Mouse (Mus musculus) ovary, postnatal 14 days (tissue): Measurements from ENCODE around the gene Sncg.
"Not testable (repeated sequence)": the region's sequence is repeated elsewhere in the genome, so short reads cannot be mapped to it uniquely, and the experiment has no call there.

Experiments used
- DNase-seq: peaks from one replicate; pipeline ENCODE4 v3.0.0; 2022; ENCODE audit warnings: low spot score

Gene Sncg

DNA sequence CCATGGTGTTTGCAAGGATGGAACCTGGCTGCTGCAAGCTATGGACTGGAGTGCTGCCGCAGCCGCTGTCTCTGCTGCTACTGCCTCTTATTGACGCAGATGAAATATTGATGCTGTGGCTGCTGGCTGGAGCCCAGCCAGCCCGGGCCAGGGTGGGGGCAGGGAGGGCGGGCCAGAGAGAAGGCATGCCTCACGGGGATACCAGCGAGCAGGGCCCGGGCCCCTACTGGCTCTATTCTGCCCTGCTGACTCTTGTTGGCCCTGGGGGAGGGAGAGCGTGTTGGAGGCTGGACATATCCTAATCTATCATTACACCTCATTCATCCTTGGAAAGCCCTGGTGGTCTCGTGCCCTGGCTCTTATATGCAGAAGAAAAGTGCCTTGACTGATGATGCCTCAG, at the start of gene Sncg:
Gene Sncg (minus strand): TSS at position 213 of the 400 bp plus-strand sequence.
- no peak for DNase-seq

GRCm38 (mm10) chr14:34421078-34421477, 46.5 kb upstream of the Sncg start:
- DNase-seq: no peak

DNA sequence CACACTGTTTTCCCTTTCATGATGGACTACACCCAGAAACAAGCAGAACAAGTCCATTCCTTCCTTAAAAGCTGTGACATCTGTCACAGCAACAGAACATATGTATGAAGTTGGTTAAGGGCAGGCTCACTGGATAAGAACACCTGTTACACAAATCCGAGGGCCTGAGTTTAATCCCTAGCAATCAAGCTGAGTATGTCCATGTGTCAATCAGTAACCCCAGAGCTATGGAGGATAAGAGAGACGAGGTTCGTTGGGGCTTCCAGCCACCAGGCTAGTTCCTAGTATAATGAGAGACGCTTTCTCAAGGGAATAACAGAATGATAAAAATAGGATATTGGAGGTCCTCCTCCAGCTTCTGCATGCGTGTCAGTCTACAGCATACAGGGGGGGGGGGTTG, 42.9 kb upstream of the Sncg start:
- DNase-seq: no peak

GRCm38 (mm10) chr14:34416946-34417345, 42.4 kb upstream of the Sncg start:
- DNase-seq: not testable (repeated sequence)

- DNase-seq: no peak
Measured at GRCm38 (mm10) chr14:34412164-34412896, 37.7 kb upstream of the Sncg start.

DNA sequence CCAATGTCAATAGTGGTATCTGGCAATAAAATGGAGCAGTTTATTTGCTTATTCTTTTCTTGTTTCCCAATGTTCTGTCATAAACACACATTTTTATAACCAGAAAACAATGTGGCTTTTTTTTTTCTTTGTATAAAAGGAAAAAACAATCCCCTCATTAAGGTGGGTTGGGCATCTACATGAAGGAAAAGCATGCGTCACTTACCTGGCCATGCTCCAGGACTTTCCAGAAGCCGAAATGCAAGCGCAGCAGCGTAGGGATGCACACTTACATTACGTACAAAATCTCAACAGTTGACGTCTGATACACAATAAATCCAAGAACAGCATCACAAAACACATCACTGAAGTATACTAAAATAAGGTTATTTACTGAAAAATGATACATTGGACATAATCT, 36.1 kb upstream of the Sncg start:
- DNase-seq: no peak

GRCm38 (mm10) chr14:34403424-34403823, 28.8 kb upstream of the Sncg start:
- no peak for DNase-seq

- DNase-seq: no peak
Measured at GRCm38 (mm10) chr14:34402871-34403270, 28.3 kb upstream of the Sncg start.

GRCm38 (mm10) chr14:34401135-34401534, 26.5 kb upstream of the Sncg start:
- peak; percentile 77 for DNase-seq

DNA sequence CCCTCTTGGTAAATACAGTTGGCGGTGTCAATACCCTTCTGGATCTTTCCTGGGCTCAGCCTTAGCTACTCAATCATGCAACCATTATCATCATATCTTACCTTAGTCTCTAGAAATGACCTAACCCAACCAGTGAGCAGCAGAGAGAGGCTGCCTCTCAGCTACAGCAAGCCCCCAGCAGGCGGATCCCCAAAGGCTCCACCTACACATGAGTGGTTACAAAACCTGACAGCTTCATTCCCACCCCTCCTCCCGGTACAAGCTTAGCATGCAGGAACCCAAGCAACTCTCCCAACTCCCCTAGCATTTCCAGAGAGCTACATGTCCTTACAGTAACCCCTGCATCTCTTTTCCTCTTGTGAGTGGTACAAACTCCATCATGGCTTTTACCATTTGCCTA, 25.4 kb upstream of the Sncg start:
- no peak for DNase-seq

DNA sequence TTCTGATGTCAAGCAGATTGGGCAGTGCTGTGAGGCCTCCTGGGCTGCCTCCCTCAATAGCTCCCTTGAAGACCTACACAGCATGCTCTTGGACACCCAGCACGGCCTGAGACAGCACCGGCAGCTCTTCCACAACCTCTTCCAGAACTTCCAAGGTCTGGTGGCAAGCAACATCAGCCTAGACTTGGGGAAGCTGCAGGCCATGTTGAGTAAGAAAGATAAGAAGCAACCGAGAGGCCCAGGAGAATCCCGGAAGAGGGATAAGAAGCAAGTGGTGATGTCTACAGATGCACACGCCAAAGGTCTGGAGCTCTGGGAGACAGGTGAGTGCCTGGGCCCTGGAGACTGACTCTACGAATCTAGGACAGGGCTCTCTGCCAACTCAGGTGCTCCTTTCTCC, 24.7 kb upstream of the Sncg start:
- no peak for DNase-seq

GRCm38 (mm10) chr14:34398901-34399300, 24.3 kb upstream of the Sncg start:
- DNase-seq: no peak

DNA sequence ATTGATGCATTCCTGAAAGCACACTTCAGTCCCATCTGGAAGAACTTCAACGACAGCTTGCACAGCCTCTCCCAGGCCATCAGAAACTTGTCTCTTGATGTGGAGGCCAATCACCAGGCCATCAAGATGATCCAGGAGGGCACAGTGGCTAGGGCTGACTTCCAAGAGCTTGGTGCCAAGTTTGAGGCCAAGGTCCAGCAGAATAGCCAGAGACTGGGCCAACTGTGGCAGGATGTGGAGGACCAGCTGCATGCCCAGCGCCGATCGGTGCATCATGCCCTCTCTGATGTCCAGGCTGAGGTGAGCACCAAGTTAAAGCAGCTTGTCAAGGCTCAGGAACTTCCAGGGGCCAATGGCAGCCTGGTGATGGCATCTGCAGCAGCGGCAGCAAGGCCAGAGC, 23.3 kb upstream of the Sncg start:
- DNase-seq: no peak

- DNase-seq: no peak
Measured at GRCm38 (mm10) chr14:34393295-34393694, 18.7 kb upstream of the Sncg start.

DNA sequence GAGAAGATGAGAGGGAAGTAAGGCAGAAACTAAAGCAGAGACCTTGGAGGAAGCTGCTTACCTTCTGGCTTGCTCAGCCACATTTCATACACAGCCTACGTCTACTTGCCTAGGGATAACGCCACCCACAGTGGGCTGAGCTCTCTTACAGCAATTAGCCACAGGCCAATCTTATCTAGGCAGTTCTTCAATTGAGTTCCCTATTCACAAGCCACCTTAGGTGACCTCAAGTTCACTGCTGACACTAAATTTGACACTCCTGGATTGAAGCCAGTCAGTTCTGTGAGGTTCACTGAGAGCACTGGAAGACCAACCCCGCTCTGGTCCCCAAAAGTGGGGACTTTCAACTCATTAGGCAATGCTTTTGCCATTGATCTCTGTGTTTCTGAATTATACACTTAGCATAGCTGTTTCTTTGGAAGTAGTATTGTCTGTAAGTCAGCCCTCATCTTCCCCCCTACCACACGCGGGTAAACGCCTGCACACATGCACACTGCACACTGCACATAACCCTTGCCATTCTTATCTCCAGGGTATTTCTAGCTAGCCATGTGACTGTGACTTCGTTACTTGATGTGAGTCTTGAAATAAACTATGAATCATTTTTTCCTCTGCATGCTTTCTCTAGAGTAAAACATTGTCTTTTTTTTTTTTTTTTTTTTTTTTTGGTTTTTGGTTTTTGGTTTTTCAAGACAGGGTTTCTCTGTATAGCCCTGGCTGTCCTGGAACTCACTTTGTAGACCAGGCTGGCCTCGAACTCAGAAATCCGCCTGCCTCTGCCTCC, 8.5 kb upstream of the Sncg start:
- no peak for DNase-seq

DNA sequence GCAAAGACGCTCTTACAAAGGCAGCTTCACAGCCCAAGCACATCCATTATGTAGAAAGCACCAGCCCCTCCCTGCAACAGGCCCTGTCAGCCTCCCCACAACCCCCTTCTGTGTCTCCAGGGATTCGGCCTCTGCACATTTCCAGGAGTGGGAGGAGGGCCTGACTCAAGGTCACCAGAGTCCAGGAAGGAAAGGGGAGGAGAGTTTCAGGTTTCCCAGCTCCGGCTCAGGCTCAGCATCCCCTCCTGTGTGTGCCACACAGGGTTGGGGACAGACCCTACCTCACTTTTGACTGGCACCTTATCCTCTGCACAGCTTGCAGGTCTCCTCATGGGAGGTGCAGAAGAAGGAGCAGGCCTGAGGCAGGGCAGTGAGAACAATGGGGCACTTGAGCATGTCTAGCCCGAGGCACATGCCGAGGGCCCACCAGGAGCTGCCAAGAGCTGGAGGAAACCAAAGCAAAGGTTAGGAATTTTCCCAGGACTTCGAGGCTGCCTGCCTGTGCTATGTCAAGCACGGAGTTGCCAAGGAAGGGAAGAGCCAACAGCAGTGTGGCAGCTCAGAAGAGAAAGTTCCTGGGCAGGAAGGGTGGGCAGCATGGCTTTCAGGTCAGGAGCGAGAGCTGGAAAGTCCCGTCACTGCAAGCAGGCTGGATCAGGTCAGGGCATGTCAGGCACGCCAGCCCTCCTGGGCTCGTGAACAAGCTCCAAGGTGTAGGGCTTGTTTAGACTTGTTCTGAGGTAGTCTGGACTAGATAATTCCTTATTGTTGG, 4.2 kb upstream of the Sncg start:
- no peak for DNase-seq

- no peak for DNase-seq
Measured at GRCm38 (mm10) chr14:34377121-34377520, 2.5 kb upstream of the Sncg start.

GRCm38 (mm10) chr14:34375941-34376340, 1.4 kb upstream of the Sncg start:
- no peak for DNase-seq

DNA sequence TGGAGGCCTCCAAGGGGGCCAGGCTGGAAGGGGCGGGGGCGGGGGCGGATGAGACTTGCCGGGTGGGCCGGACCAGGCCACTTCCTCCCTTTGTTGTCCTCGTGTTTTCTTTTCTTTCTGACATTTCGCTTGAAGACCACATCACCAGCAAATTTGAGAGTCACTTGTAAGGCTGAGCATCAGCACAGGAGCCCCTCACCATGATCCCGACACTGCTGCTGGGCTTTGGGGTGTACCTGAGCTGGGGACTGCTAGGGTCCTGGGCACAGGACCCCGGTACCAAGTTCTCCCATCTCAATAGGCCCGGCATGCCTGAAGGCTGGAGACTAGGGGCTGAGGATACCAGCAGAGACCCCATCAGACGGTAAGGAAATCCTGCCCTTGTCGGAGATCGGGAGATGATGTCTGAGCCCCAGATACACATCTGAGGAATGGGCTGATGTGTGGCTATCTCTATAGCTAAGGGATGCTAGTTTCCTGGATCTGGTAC, 871 bp upstream of the Sncg start, which contains the start of gene Mmrn2:
Gene Mmrn2 (plus strand): TSS at position 51 of the 490 bp plus-strand sequence.
- DNase-seq: no peak

DNA sequence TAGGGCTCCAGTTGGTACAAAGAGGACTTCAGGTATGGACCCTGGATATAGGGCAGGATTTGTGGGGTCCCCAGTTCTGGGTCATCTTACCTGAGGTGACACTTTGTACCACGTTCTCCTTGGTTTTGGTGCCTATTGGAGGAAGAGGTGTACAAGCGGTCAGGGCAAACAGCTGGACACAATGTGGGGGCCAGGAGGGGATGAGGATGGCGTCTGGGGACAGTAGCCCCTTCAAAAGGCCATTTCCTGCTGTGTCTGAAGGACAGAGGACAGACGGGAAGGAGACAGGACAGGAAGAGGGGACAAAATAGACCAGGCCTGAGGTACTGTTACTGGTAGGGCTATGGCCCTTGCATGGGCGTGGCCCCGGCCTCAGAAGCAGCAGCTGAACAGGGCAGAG, 1.0 kb downstream of the Sncg start:
- DNase-seq: no peak

DNA sequence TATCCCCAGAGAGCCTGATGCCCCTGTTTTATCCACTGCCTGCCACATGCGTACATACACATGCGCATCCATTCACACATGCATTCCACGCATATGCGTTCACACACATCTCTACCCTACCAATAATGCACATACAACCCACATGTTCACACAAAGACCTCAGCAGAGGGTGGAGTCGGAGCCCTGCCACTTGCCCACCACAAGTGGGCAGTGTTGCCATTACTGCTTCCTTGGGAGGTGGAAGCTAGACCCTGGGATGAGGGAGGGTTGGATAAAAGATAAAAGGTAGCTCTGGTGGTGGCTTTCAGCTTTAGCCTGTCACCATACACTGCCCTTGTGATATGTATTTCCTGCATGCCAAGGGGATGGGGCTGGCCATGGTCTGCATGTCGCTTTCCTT, 1.9 kb downstream of the Sncg start:
- peak; percentile 59 for DNase-seq

GRCm38 (mm10) chr14:34371763-34372162, 2.8 kb downstream of the Sncg start:
- no peak for DNase-seq

- no peak for DNase-seq
Measured at GRCm38 (mm10) chr14:34370921-34371320, 3.7 kb downstream of the Sncg start.
